Mouse (Mus musculus): ENCODE data around the gene Tmtc4.

Gene Tmtc4

GRCm38 (mm10) chr14:122973091-122973490, 10.7 kb downstream of the Tmtc4 start:
- no peak for DNase-seq

DNA sequence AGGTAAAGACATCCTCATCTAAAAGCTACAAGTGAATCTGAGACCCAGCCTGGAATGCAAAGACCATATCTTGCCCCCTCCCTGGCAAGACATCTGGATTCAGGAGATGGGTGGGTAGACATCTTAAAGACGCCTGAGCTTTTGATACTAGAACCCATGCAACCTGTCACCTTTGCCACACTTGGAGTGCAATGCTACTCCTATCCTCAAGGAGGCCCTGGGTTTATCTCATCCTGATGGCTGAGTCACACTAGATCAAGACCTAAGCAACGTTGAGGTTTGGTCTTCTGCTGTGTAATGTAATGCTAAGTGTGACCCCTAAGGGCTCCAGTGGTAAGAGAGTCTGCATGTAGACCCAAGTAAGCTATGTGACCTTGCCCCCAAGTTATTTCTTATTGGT, 15.8 kb downstream of the Tmtc4 start:
- no peak for DNase-seq

DNA sequence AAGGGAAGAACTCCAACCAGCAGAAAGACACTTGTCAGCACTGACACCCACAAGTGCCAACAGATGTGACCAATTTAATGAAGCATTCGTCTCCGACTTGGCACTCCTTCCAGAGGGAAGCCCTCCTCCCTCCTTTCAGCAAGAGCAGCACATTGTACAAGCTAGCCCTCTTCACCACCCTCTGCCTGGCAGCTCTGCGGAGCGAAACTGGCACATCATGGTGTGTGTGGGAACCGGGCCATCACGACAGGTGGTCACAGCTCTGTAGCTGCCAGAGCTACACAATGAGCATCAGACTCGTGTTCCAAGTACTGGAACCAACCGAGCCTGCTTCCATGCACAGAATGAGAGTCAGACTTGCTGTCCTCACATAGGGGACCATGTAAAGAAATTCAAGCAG, 25.9 kb downstream of the Tmtc4 start:
- no peak for DNase-seq

DNA sequence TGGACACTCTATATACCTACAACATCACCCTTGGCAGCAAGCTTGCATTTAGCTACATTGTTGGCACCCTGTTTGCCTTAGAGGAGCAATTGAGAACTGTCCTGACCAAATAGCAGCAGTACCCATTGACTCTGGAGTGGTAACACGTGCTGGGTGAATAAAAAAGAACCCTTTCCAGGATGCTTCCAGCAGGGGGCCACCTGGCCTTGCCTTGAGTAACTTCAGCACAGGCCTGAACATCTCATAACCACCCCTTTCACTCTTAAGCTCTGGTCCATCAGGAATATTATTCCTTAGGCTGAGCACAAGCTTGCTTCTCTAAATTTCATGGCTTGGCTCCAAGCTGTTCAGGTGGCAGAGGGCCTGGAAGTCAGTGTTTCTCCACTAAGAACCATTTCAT, 30.5 kb downstream of the Tmtc4 start:
- DNase-seq, result peak; percentile 11 to 51

GRCm38 (mm10) chr14:122952556-122952955, 31.3 kb downstream of the Tmtc4 start:
- no peak for DNase-seq

DNA sequence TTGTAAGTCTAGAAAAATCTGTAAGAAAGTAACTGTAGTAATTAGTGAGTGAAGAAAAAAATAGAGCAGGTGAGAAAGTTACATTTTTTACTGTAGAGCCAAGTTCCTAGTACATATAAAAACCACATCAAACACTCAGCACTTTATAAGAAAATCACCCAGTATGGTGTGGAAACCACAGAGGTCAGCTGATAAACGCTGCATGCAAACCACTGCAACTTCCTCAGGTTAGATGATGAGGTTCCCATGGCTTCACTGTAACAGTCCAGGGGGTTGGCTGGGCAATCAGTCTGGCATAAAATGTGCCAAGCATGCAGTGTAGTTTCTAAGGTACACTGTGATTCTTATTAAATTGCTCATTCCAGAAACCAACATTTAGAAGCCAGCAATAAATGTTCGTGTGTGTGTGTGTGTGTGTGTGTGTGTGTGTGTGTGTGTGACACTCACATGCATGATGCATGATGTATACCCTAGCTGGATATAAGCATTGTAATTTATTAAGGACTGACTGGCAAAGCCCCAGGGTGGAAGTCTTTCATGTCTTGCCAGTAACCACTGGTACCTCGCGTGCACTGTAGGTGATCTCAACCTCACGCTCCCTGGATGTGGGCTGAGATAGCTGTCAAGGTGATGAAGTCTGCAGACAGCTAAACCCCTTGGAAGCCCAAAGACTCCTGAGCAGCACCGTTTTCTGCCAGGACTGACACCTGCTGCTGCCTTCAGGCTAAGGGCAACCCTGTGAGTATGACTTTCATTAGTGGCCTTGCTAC, 32.0 kb downstream of the Tmtc4 start:
- DNase-seq, result no peak

DNA sequence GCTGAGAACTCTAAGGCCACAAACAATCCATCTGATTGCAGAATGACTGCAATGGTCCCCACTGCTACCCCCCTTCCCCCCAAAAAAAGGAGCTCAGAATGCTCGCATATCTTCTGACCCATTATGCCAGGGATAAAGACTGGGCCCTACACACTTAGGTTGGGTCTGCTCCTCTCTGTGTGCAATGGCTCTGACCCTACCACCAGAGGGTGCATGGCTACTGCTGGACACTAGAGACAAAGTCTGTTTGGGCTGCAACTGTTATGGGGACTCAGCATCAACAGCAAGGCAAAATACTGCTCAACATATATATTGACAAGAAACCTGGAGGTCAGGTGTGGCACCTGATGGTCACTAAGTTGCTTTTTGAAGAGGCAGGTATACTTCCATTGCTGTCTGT, 32.9 kb downstream of the Tmtc4 start:
- DNase-seq, result no peak

DNA sequence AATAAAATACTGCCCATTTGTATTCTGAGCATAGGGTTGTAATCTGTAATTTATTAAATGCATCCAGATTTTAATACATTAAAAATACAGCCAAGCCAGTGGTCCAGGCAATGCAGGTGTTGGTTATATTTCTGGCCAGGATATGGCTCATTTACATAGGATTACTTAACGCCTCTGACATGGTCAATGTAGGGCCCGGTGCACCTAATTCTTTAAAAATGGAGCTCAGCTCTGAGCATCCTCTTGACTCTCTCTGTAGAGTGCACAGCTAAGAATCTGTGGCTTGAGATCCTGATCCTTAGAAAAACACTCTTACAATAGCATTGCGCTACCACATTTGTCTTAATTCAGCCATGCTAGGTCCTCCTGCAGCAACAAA, 40.4 kb downstream of the Tmtc4 start:
- no peak for DNase-seq

DNA sequence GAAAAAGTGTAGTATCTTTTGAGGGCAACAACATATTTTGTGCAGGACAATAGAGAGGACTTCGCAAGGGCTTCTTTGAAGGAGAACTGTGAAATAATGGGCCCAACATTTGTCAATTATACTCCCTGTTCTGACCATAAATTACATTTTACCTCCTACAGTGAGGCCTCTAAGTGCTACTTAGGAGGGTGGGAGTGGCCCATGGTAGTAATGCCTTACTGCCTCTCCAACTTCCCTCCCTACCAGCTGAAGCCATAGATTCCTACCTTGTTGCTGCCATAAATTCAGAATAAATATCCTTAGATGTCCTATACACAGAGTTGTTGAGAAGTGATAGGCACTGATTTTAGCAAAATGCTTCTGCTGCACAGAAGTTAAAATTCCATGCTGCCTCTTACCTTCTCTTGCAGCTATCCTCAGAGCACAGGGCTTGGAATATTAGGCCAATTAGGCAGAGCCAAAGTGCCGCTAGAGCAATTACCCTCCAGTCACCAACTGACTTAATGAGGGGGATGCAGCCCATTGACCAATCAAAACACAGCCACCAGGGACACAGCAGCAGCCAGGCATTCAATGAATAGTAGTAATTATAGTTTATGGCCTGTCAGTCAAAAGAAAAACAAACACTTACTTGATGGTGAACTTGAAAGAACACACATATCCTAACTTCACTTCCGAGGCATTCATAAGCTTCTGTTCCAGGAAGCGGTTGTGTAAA, 40.9 kb downstream of the Tmtc4 start:
- no peak for DNase-seq

DNA sequence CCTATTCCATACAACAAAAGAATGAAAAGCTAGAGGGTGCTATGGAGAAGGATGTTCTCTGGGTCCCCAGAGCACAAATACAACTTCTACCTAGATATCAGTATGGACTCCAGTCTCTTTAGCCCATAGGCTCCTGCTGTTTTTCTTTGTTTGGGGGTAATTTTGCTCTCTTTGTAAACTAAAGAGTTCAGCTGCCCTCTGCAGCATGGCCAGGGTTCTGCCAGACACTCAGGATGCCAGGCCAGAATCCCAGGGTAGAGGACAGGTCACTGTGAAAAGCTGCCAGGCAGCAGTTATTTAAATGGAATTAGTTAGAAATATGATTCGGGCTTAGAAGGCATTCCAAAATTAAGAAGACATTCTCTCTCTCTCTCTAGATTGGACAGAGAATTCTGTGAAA, 47.4 kb downstream of the Tmtc4 start:
- DNase-seq, result no peak

- no peak for DNase-seq
Measured at GRCm38 (mm10) chr14:122920011-122920410, 63.8 kb downstream of the Tmtc4 start.

- no peak for DNase-seq
Measured at GRCm38 (mm10) chr14:122917676-122918075, 66.2 kb downstream of the Tmtc4 start.

GRCm38 (mm10) chr14:122913657-122914056, 70.2 kb downstream of the Tmtc4 start, which contains the start of gene Ggact:
Ggact (minus strand) TSS chr14:122913757.
- no peak for DNase-seq

- DNase-seq, result peak; percentile 38 to 72
Measured at GRCm38 (mm10) chr14:122912812-122913498, 70.9 kb downstream of the Tmtc4 start.

- no peak for DNase-seq
Measured at GRCm38 (mm10) chr14:122912137-122912536, 71.7 kb downstream of the Tmtc4 start.

- DNase-seq, result no peak
Measured at GRCm38 (mm10) chr14:122911265-122911664, 72.6 kb downstream of the Tmtc4 start.

- DNase-seq, result no peak
Measured at GRCm38 (mm10) chr14:122909368-122910091, 74.3 kb downstream of the Tmtc4 start.

- no peak for DNase-seq
Measured at GRCm38 (mm10) chr14:122908075-122908474, 75.8 kb downstream of the Tmtc4 start.

DNA sequence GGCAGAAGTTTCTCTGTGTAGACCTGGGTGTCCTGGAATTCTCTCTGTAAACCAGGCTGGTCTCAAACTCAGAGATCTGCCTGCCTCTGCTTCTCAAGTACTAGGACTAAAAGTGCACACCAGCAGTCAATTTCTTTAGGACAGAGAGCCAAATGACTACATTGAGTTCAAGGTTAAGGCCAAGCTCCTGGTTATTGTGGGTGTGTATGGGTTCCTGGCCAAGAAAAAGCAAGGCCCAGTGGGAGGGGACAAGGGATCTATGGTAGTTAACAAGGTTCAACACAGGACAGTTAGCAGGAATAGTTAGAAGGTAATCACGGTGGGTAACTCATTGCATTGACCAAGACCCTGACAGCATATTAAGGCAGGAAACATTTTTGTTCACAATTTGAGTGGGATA, 78.8 kb downstream of the Tmtc4 start:
- no peak for DNase-seq

GRCm38 (mm10) chr14:122903923-122904351, 79.9 kb downstream of the Tmtc4 start:
- DNase-seq, result no peak

GRCm38 (mm10) chr14:122902884-122903283, 81.0 kb downstream of the Tmtc4 start:
- peak in 1 of 2 experiments; percentile 8 for DNase-seq

DNA sequence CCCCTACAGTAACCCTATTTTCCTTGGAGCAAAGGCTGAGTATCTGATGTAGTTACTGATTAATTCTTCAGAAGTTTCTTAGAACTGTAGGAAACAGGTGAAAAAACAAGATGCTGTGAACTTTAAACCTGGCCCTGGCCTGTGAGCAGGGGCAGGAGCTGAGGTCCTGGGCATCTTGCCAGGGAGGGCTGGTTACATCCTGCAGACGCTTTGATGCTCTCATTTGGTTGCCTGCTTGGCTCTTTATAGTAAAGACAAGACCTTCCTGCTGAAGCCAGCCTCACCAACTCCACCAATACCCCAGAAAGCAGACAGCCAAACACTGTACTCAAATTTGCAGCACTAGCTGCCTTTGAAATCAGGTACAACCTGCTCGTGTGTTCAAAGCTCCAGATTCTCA, 81.7 kb downstream of the Tmtc4 start:
- DNase-seq, result peak; percentile 33 to 48

- DNase-seq, result no peak
Measured at GRCm38 (mm10) chr14:122901715-122902114, 82.1 kb downstream of the Tmtc4 start.

Measured in spleen, adult 18-20 months (tissue).